ENCODE assay signal across 26 mouse cellular contexts in the genomic region with DNA sequence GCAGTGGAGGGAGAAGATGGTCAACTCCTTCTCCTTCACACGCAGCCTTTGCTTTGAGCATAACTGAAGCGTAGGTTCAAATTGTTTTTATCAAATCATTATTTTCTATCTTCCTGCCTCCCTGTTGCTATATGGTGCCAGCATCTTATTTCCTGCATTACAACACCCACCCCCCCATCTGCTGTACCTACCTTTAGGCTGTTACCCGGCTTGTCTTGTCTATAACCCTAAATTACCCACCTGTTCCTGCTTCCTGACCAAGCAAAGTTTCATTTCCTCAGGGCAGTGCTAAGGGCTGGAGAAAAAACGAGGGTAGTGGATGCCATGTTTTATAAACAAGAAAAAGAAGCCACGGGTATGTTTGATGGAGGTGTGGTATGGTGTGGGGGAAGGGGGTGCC. TPM values are rescaled to one million over a fixed set of nuclear protein-coding genes. Genes with fewer than 3 reads are reported as not detected.
DNase-seq lines count a peak whose midpoint lies in the region; ATAC-seq lines count a peak whose summit lies in the region.
"Had no signal": no experiment of that assay in that cellular context is flagged by ENCODE, and none has a peak within 500 bp of the region (broad histone marks: within the 10 kb centered on the region; RNA-seq: fewer than 3 reads in every experiment).

No protein-coding gene starts in this region.

- 0 out of 2 replicates have a peak, but pooled peaks cover 3% of the 10 kb centered on the region for H3K4me1 ChIP-seq in midbrain, embryonic 14.5 days (ENCODE audit: control insufficient read depth, insufficient read depth, low read length)
- H3K4me1 ChIP-seq: embryonic facial prominence, embryonic 13.5 days had no signal

- DNase-seq in A20 (ENCODE audit: low read depth, low spot score) = peak; percentile 84
- peak; percentile 44 for DNase-seq in CD4-positive helper T cell, adult 2 months (ENCODE audit: low read depth, low spot score)
- DNase-seq in induced T-regulatory cell, adult 2 months (ENCODE audit: low read depth) = peak; percentile 70
- peak; percentile 62 for DNase-seq in splenic B cell, adult 2 months (ENCODE audit: low read depth, low spot score)
- no peak for DNase-seq in gastrocnemius, adult 18-20 months (ENCODE audit: low spot score)
- DNase-seq in midbrain, embryonic 14.5 days = no peak
- no peak for DNase-seq in embryo, embryonic 9.5 days (ENCODE audit: extremely low spot score)
- DNase-seq: adrenal gland, adult 8-10 months; adrenal gland, postnatal 14 days; adrenal gland, postnatal 36 days; cerebellum, adult 11-12 months; cerebellum, adult 2 months; cerebellum, adult 9-10 months; cerebellum, postnatal 10 days; cerebellum, postnatal 25 days had no signal

- no peak overlapping the region for H3K4me2 ChIP-seq in midbrain, embryonic 14.5 days (ENCODE audit: low read length)
- H3K4me2 ChIP-seq: embryonic facial prominence, embryonic 13.5 days; embryonic facial prominence, embryonic 15.5 days; forebrain, embryonic 12.5 days had no signal

- H3K9me3 ChIP-seq in midbrain, embryonic 14.5 days (ENCODE audit: control insufficient read depth, low read length) = no peaks in the 10 kb centered on the region
- H3K9me3 ChIP-seq: embryonic facial prominence, embryonic 13.5 days; embryonic facial prominence, embryonic 15.5 days had no signal

- WGBS in midbrain, embryonic 14.5 days = 85% methylated on average over 5 of the region's 5 CpGs

- no peak overlapping the region for H3K4me3 ChIP-seq in midbrain, embryonic 14.5 days (replicated peaks; ENCODE audit: low read depth, low read length)
- H3K4me3 ChIP-seq: embryonic facial prominence, embryonic 13.5 days; embryonic facial prominence, embryonic 15.5 days; erythroblast, embryonic 14.5 days; forebrain, embryonic 10.5 days; forebrain, embryonic 12.5 days had no signal

- no peak overlapping the region for H3K27ac ChIP-seq in midbrain, embryonic 14.5 days (replicated peaks; ENCODE audit: low read depth, low read length)
- H3K27ac ChIP-seq: embryonic facial prominence, embryonic 13.5 days; embryonic facial prominence, embryonic 15.5 days; forebrain, embryonic 10.5 days; forebrain, embryonic 12.5 days had no signal

- H3K27me3 ChIP-seq in splenic B cell, adult 2 months (ENCODE audit: control insufficient read depth, insufficient read depth, low read length, poor library complexity, severe bottlenecking) = no peaks in the 10 kb centered on the region
- no peaks in the 10 kb centered on the region for H3K27me3 ChIP-seq in midbrain, embryonic 14.5 days (ENCODE audit: control insufficient read depth, insufficient read depth, low read length)
- H3K27me3 ChIP-seq: embryonic facial prominence, embryonic 15.5 days; forebrain, embryonic 12.5 days; Patski had no signal

- H3K9ac ChIP-seq in midbrain, embryonic 14.5 days (replicated peaks; ENCODE audit: low read length) = no peak overlapping the region
- H3K9ac ChIP-seq: embryonic facial prominence, embryonic 13.5 days; embryonic facial prominence, embryonic 15.5 days; forebrain, embryonic 12.5 days had no signal

- no peaks in the 10 kb centered on the region for H3K36me3 ChIP-seq in splenic B cell, adult 2 months (ENCODE audit: control insufficient read depth, insufficient read depth, low read length, poor library complexity, severe bottlenecking)
- H3K36me3 ChIP-seq in midbrain, embryonic 14.5 days (ENCODE audit: control insufficient read depth, insufficient read depth, low read length) = no peaks in the 10 kb centered on the region
- H3K36me3 ChIP-seq: embryonic facial prominence, embryonic 13.5 days; embryonic facial prominence, embryonic 15.5 days; forebrain, embryonic 10.5 days; forebrain, embryonic 12.5 days; G1E had no signal

- ATAC-seq in midbrain, embryonic 14.5 days (ENCODE audit: low FRiP score, low TSS enrichment) = no peak
- ATAC-seq: forebrain, embryonic 14.5 days; forebrain, embryonic 16.5 days; Patski had no signal

RNA-seq across cellular contexts. Expression of a gene that starts 4.5 kb away (rescaled TPM):
- 10 to 100 TPM; 68.8 to 72.7 TPM for total RNA-seq in gastrocnemius, adult 18-20 months (2021)
- polyA plus RNA-seq in midbrain, embryonic 14.5 days (2014; fragmentation: Nextera tagmentation; extraction: Ambion mirVana) = 63.6 and 78.7 TPM in 2 replicates

RNA-seq across cellular contexts. Expression of a gene that starts 7.5 kb away (rescaled TPM):
- not detected for total RNA-seq in gastrocnemius, adult 18-20 months (2021)
- polyA plus RNA-seq in midbrain, embryonic 14.5 days (2014; fragmentation: Nextera tagmentation; extraction: Ambion mirVana) = not detected in 2 replicates
- total RNA-seq: adrenal gland, adult 18-20 months; adrenal gland, adult 8-10 months; adrenal gland, postnatal 14 days; adrenal gland, postnatal 36 days had no signal
- polyA plus RNA-seq: cerebellum, adult 2 months; embryonic facial prominence, embryonic 11.5 days; embryonic facial prominence, embryonic 13.5 days; embryonic facial prominence, embryonic 15.5 days; forebrain, embryonic 10.5 days; forebrain, embryonic 12.5 days; forebrain, embryonic 14.5 days; forebrain, embryonic 16.5 days; G1E; Patski had no signal

RNA-seq across cellular contexts. Expression of a gene that starts 52.0 kb away (rescaled TPM):
- total RNA-seq in gastrocnemius, adult 18-20 months (2021) = 1 to 10 TPM; 1.2 to 1.6 TPM
- polyA plus RNA-seq in midbrain, embryonic 14.5 days (2014; fragmentation: Nextera tagmentation; extraction: Ambion mirVana) = 1.3 and 2.7 TPM in 2 replicates

RNA-seq across cellular contexts. Expression of a gene that starts 52.2 kb away (rescaled TPM):
- total RNA-seq in gastrocnemius, adult 18-20 months (2021) = 1 to 10 TPM; 3.7 to 7.1 TPM
- polyA plus RNA-seq in midbrain, embryonic 14.5 days (2014; fragmentation: Nextera tagmentation; extraction: Ambion mirVana) = 2.8 and 3.1 TPM in 2 replicates

RNA-seq across cellular contexts. Expression of a gene that starts 58.6 kb away (rescaled TPM):
- total RNA-seq in gastrocnemius, adult 18-20 months (2021) = 10 to 100 TPM; 24.3 to 32.4 TPM
- 16.4 and 21.7 TPM in 2 replicates for polyA plus RNA-seq in midbrain, embryonic 14.5 days (2014; fragmentation: Nextera tagmentation; extraction: Ambion mirVana)

Comparison
In these comparisons a context has a peak if more than half of its experiments do, and no peak if none do; other contexts are left out.
1. DNase-seq: peak in A20 (single experiment), CD4-positive helper T cell, adult 2 months (single experiment), induced T-regulatory cell, adult 2 months (single experiment) and splenic B cell, adult 2 months (single experiment); none in gastrocnemius, adult 18-20 months (single experiment), midbrain, embryonic 14.5 days (single experiment) and embryo, embryonic 9.5 days (single experiment).